Mouse (Mus musculus): ENCODE measurements around the gene Pitpnc1.

GRCm38 (mm10) chr11:107233252-107233890, 237.1 kb downstream of the Pitpnc1 start:
- TF ChIP-seq CTCF (IDR thresholded peaks at IDR 0.05; ENCODE audit: low read depth) (no peak), EP300 (optimal IDR thresholded peaks at IDR 0.05) (no peak)

All from stomach, postnatal 0 days (tissue).